Mouse (Mus musculus): Measurements from ENCODE around the gene Pomgnt2.

DNA sequence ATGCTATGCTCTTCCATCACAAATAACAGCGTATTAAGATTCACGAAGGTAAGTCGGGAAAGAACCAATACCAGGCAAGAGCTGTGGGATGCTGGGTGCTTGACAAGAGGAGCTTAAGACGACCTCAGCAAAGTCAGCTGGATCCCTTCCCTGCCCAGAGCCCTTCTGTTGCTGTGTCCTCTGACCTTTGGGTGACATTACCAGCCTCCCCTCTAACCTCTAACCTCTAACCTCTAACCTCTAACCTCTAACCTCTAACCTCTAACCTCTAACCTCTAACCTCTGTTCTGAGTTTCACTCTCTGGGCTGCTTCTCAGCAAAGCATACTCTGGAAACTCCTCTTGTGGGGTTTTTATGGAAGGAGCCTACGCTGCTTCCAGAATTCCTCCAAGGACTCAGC, 21.2 kb upstream of the Pomgnt2 start:
- TF ChIP-seq CTCF (IDR thresholded peaks at IDR 0.05; ENCODE audit: low read depth) (no peak), EP300 (optimal IDR thresholded peaks at IDR 0.05) (no peak)
